Mouse (Mus musculus) stomach, embryonic 16.5 days (tissue): ENCODE data around the gene Adamts16. TPM values are rescaled to one million over a fixed set of nuclear protein-coding genes. Genes with fewer than 3 reads are reported as not detected.

Source experiments
- ATAC-seq: fragments of 200-750 bp; cut with Nextera tagmentation; 2 replicates; pipeline ENCODE4 v1.8.0; 2017; ENCODE audit warnings: moderate number of reproducible peaks, moderate TSS enrichment; ENCODE audit not compliant: insufficient read depth, low FRiP score
- H3K27ac ChIP-seq: fragments of 300-500 bp; sonication (generic); 2 replicates; pipeline ENCODE4 v1.5.1; 2014; ENCODE audit warnings: low read length
- H3K27me3 ChIP-seq: fragments of 300-500 bp; sonication (generic); 2 replicates; pipeline ENCODE4 v1.6.1; 2014; ENCODE audit warnings: low read length, control low read depth, mixed read lengths; ENCODE audit not compliant: control insufficient read depth, insufficient read depth
- H3K36me3 ChIP-seq: fragments of 300-500 bp; sonication (generic); 2 replicates; pipeline ENCODE4 v1.6.1; 2014; ENCODE audit warnings: low read length; ENCODE audit not compliant: control insufficient read depth, insufficient read depth
- H3K4me1 ChIP-seq: fragments of 300-500 bp; sonication (generic); 2 replicates; pipeline ENCODE4 v1.6.1; 2014; ENCODE audit warnings: low read length, control low read depth, mixed read lengths; ENCODE audit not compliant: control insufficient read depth, insufficient read depth
- H3K4me2 ChIP-seq: fragments of 300-500 bp; sonication (generic); 2 replicates; pipeline ENCODE4 v1.6.1; 2014; ENCODE audit warnings: low read depth, low read length, mixed read lengths
- H3K4me3 ChIP-seq: fragments of 300-500 bp; sonication (generic); replicated peaks from 2 replicates; pipeline ENCODE4 v1.5.1; 2014; ENCODE audit warnings: mild to moderate bottlenecking, low read length
- H3K9ac ChIP-seq: fragments of 300-500 bp; sonication (generic); 2 replicates; pipeline ENCODE4 v1.6.1; 2014; ENCODE audit warnings: low read length
- H3K9me3 ChIP-seq: fragments of 300-500 bp; sonication (generic); replicated peaks from 2 replicates; pipeline ENCODE4 v1.6.1; 2016; ENCODE audit warnings: low read length, control low read depth; ENCODE audit not compliant: control insufficient read depth
- WGBS: fragments of 180-500 bp; shearing (Covaris S2); extraction: QIAGEN DNeasy Blood & Tissue Kit; methylation state at CpG from one replicate; pipeline ENCODE4 v1.1.7; 2014; 5-methylcytosine and 5-hydroxymethylcytosine counted together
- polyA plus RNA-seq: library from polyadenylated mRNA; unstranded; fragments of >200 nt; fragmentation: Nextera tagmentation; extraction: Ambion mirVana; gene quantifications from 2 replicates; pipeline ENCODE4 v1.2.1, GENCODE M21; 2015

Adamts16 gene
- polyA plus RNA-seq, 1 experiment from 2014 or later = 3.7 TPM

DNA sequence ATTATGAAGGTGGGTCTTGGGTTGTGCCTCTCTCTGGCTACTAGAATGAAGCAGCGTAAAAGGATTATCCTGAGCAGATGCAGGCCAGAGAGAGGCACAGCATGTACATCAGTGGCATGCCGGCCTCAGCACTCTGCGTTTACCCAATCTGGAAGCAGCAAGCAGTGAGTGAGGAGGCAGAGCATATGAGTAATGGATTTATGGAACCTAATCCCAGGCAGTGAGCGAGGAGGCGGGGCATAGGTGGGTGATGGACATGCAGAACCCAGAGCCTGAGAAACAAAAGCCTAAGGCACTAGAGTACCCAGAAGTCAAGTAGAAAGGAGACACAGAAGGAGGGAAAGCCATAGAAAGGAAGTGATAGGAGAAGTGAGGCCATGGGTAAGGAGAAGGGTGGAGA lies 107.0 kb downstream of the Adamts16 start:
- no peak for ATAC-seq
- Histone ChIP-seq H3K27me3 (no peaks in the 10 kb centered on the region), H3K36me3 (no peaks in the 10 kb centered on the region), H3K4me1 (peaks cover 14% of the 10 kb centered on the region; the same call in 1 of the 2 replicates), H3K4me3 (no peak overlapping the region), H3K9ac (no peak overlapping the region), H3K4me2 (no peak overlapping the region), H3K27ac (0 out of 2 replicates have a peak overlapping the region, but pooled peaks have one; percentile 7), H3K9me3 (no peaks in the 10 kb centered on the region)
- WGBS = 51% methylated on average over 5 of the region's 5 CpGs

DNA sequence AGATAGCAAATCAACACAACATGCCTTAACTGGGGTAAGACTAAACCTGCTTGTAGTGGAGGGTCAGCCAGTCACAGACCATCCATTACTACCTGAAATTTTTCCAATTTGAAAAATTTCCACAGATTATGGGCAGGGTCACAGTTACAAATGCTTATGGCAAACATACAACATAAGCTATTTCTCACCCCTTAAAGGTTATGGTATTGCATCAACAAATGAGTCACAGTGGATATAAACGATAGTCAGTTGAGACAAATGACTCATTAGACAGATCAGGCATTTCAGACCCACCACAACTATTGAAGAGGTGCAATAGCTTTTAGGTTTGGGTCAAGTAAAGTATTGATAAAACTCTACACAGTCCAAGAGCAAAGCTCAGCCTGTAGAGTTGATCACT lies 107.7 kb downstream of the Adamts16 start:
- H3K9ac ChIP-seq = no peak overlapping the region
- 46% methylated on average over 1 of the region's 1 CpGs for WGBS
- no peaks in the 10 kb centered on the region for H3K27me3 ChIP-seq
- peaks cover 14% of the 10 kb centered on the region; the same call in 1 of the 2 replicates for H3K4me1 ChIP-seq
- H3K27ac ChIP-seq = no peak overlapping the region
- H3K36me3 ChIP-seq = no peaks in the 10 kb centered on the region
- H3K4me3 ChIP-seq = no peak overlapping the region
- H3K9me3 ChIP-seq = no peaks in the 10 kb centered on the region
- no peak for ATAC-seq
- H3K4me2 ChIP-seq = no peak overlapping the region

DNA sequence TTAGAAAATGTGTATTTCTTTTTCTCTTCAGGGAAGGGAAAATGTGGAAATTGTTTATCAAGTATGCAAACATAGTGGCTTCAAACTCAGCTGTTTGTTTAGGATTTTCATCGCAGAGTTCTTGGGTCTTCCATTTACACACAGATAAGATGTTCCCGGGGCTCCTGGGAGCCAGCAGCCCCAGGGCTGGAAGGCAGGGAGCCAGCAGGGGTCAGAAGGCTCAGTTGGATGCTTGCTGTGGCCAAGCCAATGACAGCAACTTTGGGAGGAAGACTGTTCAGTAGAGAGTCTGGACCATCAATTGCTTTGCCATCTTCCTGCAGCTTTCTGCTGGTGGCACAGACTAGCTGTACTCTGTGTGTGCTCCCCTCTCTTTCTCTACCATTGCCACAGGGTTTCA lies 108.4 kb downstream of the Adamts16 start:
- no peak overlapping the region for H3K4me2 ChIP-seq

DNA sequence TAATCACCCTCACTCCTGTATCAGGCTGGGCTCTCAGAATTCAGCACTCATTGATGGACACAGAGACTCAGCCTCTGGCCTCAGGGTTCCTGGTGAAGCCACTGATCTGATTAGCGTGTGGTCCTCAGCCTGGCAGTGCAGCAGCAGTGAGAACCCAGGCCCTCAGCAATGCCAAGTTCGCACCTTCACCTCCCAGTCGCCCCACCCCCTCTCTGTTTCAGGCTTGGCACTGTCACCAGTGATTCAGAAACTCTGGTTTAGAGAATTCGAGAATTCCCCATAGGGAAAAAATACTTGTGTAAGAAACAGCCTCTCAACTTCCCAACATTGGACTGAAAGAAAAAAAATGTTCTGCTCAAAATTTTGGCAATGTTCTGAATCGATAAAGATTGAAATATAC lies 108.8 kb downstream of the Adamts16 start:
- no peaks in the 10 kb centered on the region for H3K9me3 ChIP-seq
- 66% methylated on average over 5 of the region's 5 CpGs for WGBS
- no peak for ATAC-seq

More for the DNA sequence above, 108.4 kb downstream of the Adamts16 start:
- peaks cover 14% of the 10 kb centered on the region; the same call in 1 of the 2 replicates for H3K4me1 ChIP-seq
- no peaks in the 10 kb centered on the region for H3K9me3 ChIP-seq
- WGBS = 16% methylated on average over 2 of the region's 2 CpGs
- H3K4me3 ChIP-seq = no peak overlapping the region
- no peaks in the 10 kb centered on the region for H3K27me3 ChIP-seq
- no peak overlapping the region for H3K9ac ChIP-seq
- no peak for ATAC-seq
- H3K36me3 ChIP-seq = no peaks in the 10 kb centered on the region
- no peak overlapping the region for H3K27ac ChIP-seq

DNA sequence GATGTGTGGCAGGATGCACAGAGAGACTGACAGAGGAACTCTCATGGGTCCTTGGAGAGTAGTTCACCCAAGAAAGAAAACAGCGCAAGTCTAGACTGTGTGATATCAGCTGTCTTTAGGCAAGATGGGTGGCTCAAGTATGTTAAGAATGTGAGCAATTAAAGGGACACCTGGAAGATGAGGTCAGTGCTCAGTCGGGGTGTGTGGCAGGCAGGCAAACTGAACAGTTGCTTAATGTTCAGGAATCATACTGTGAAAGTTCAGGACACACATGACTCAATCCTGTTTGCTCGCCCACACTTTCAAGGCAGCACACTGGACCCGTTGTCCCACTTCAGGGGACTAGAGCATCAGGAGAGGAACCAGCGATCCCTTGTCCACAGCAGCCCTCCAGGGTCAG lies 110.3 kb downstream of the Adamts16 start:
- ATAC-seq = no peak
- Histone ChIP-seq H3K36me3 (no peaks in the 10 kb centered on the region), H3K4me3 (no peak overlapping the region), H3K27ac (no peak overlapping the region), H3K27me3 (no peaks in the 10 kb centered on the region), H3K9ac (no peak overlapping the region), H3K4me1 (peaks cover 8% of the 10 kb centered on the region; the same call in 1 of the 2 replicates), H3K4me2 (no peak overlapping the region), H3K9me3 (no peaks in the 10 kb centered on the region)
- 50% methylated on average over 5 of the region's 5 CpGs for WGBS

More for the DNA sequence above, 108.8 kb downstream of the Adamts16 start:
- no peaks in the 10 kb centered on the region for H3K27me3 ChIP-seq
- no peak overlapping the region for H3K27ac ChIP-seq
- H3K4me2 ChIP-seq = no peak overlapping the region
- no peak overlapping the region for H3K9ac ChIP-seq
- H3K4me1 ChIP-seq = peaks cover 14% of the 10 kb centered on the region; the same call in 1 of the 2 replicates
- H3K36me3 ChIP-seq = no peaks in the 10 kb centered on the region
- no peak overlapping the region for H3K4me3 ChIP-seq

DNA sequence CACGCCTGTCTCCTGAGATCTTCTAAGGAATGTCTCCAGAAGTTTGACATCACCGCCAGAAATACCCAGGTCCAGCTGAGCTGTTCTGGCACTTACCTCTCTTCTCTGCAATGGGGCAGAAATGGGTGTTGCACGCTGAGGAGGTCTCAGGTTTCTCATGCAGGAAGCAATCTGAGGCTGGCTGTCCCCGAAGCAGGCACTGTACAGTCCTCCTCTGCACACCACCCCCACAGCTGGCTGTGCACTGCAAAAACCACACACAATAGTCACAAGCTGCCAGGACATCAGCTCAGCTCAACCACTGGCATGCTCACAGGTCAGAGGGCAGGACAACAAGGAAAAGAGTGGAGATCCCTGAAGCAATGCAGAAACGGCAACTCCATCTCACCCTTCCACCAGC lies 111.6 kb downstream of the Adamts16 start:
- no peak overlapping the region for H3K4me3 ChIP-seq
- H3K9ac ChIP-seq = no peak overlapping the region
- no peak overlapping the region for H3K27ac ChIP-seq
- H3K4me1 ChIP-seq = peaks cover under 1% of the 10 kb centered on the region; the same call in 1 of the 2 replicates
- no peak for ATAC-seq
- H3K4me2 ChIP-seq = no peak overlapping the region
- H3K27me3 ChIP-seq = no peaks in the 10 kb centered on the region
- no peaks in the 10 kb centered on the region for H3K36me3 ChIP-seq
- no peaks in the 10 kb centered on the region for H3K9me3 ChIP-seq
- WGBS = 53% methylated on average over 5 of the region's 5 CpGs

DNA sequence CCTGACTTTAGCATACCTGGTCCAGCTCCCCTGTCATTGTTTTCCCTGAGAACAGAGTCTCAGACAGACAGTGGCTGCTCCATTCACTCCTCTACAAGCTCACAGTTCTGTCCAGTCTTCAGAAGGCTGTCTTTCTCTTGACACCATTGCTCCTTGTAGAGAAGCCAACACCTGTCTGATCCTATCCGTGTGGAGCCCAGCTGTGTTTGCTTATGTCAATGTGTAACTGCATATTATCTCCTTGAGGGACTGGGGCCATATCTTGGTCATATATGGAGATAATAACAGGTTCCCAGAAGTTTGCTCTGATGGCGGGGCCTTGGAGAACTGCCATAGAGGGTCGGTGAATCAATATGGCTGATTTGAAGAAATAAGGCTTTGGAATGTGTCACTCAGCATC lies 115.4 kb downstream of the Adamts16 start:
- Histone ChIP-seq H3K9me3 (no peaks in the 10 kb centered on the region), H3K4me1 (peaks cover 3% of the 10 kb centered on the region; the same call in 1 of the 2 replicates), H3K4me3 (no peak overlapping the region), H3K9ac (no peak overlapping the region), H3K36me3 (no peaks in the 10 kb centered on the region), H3K27me3 (no peaks in the 10 kb centered on the region), H3K4me2 (no peak overlapping the region), H3K27ac (no peak overlapping the region)
- ATAC-seq = no peak; the same call in 1 of the 2 replicates
- WGBS = 58% methylated on average over 3 of the region's 3 CpGs

DNA sequence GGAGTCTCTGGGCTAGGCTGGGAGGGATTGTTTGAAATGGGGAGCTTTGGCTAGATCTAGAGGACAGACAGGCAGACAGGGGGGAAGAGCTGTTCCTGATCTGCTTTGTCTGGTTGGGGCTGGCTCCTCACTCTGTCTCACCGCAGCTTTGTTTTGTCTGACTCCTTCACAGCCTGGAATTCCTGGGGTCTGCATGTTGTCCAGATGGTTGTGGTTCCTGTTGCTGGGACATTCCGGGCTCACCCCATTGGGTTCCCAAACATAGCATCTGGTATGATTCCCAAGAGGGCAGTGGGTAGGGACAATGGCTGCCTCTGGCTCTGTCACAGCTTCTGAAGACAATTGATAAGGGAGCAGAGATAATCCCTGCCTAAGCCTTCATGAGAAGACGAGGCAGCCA lies 117.0 kb downstream of the Adamts16 start:
- no peak for ATAC-seq
- no peak overlapping the region for H3K4me3 ChIP-seq
- no peaks in the 10 kb centered on the region for H3K27me3 ChIP-seq
- H3K4me1 ChIP-seq = peaks cover 3% of the 10 kb centered on the region; the same call in 1 of the 2 replicates
- H3K9me3 ChIP-seq = no peaks in the 10 kb centered on the region
- H3K4me2 ChIP-seq = no peak overlapping the region
- 45% methylated on average over 3 of the region's 3 CpGs for WGBS
- H3K27ac ChIP-seq = no peak overlapping the region
- H3K36me3 ChIP-seq = no peaks in the 10 kb centered on the region
- no peak overlapping the region for H3K9ac ChIP-seq

DNA sequence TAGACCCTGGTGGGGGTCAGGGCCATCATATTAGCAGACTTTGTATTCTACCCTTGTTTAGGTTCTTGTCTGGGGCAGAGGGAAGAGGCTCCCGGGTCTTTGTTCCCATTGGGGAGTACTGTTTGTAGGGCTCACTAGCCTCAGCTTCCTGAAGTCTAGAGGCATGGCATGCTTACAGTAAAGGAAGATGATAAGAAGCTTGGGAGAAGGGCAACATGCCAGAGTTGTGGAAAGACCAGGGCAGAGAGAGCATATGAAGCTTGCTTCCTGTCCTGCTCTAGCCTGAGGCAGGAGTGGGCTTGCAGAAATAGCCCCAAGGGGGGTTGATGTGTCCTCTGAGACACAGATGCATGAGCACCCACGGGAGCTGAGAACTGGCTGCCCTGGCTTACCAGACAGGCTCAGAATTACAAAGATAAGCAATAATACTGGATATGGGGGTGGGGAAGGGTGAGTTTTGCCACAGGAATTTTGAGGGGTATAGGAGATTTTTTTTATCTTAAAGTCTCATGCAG lies 117.4 kb downstream of the Adamts16 start:
- Histone ChIP-seq H3K4me1 (peaks cover 3% of the 10 kb centered on the region; the same call in 1 of the 2 replicates), H3K9ac (no peak overlapping the region), H3K27me3 (no peaks in the 10 kb centered on the region), H3K4me3 (no peak overlapping the region), H3K36me3 (no peaks in the 10 kb centered on the region), H3K9me3 (no peaks in the 10 kb centered on the region), H3K4me2 (no peak overlapping the region), H3K27ac (no peak overlapping the region)
- no peak for ATAC-seq
- 54% methylated on average over 2 of the region's 2 CpGs for WGBS
